Mouse (Mus musculus) midbrain, embryonic 15.5 days (tissue): ENCODE measurements at regions not wholly inside any gene's neighbourhood (a gene's known extent, or its start where the extent isn't known, plus 50 kb on each side); places are given as distances from the start of the nearest gene placed in this dataset.

Source experiments
- ATAC-seq: fragments of 200-750 bp; cut with Nextera tagmentation; replicated peaks from 2 replicates; pipeline ENCODE4 v1.8.0; 2017; ENCODE audit warnings: moderate TSS enrichment
- H3K27ac ChIP-seq: fragments of 300-500 bp; sonication (generic); 2 replicates; pipeline ENCODE4 v1.5.1; 2015; ENCODE audit warnings: mild to moderate bottlenecking, inconsistent platforms
- H3K27me3 ChIP-seq: fragments of 300-500 bp; sonication (generic); replicated peaks from 2 replicates; pipeline ENCODE4 v1.6.1; 2015; ENCODE audit warnings: inconsistent platforms
- H3K36me3 ChIP-seq: fragments of 300-500 bp; sonication (generic); replicated peaks from 2 replicates; pipeline ENCODE4 v1.6.1; 2015; ENCODE audit warnings: inconsistent platforms
- H3K4me1 ChIP-seq: fragments of 300-500 bp; sonication (generic); 2 replicates; pipeline ENCODE4 v1.6.1; 2015; ENCODE audit warnings: inconsistent platforms
- H3K4me2 ChIP-seq: fragments of 300-500 bp; sonication (generic); 2 replicates; pipeline ENCODE4 v1.6.1; 2015; ENCODE audit warnings: inconsistent platforms, mild to moderate bottlenecking, moderate library complexity
- H3K4me3 ChIP-seq: fragments of 300-500 bp; sonication (generic); 2 replicates; pipeline ENCODE4 v1.5.1; 2015; ENCODE audit warnings: mild to moderate bottlenecking, inconsistent platforms
- H3K9ac ChIP-seq: fragments of 300-500 bp; sonication (generic); 2 replicates; pipeline ENCODE4 v1.6.1; 2015; ENCODE audit warnings: mild to moderate bottlenecking, inconsistent platforms
- H3K9me3 ChIP-seq: fragments of 300-500 bp; sonication (generic); 2 replicates; pipeline ENCODE4 v1.6.1; 2016; ENCODE audit warnings: inconsistent platforms
- WGBS: fragments of 180-500 bp; shearing (Covaris S2); methylation state at CpG from one replicate; pipeline ENCODE4 v1.1.7; 2015; ENCODE audit warnings: mixed read lengths; 5-methylcytosine and 5-hydroxymethylcytosine counted together

GRCm38 (mm10) chr3:74945137-74945536 lies 219.7 kb downstream of the Zbbx start:
- no peaks in the 10 kb centered on the region for H3K27me3 ChIP-seq
- WGBS = 86% methylated on average over 1 of the region's 1 CpGs

GRCm38 (mm10) chr3:74921210-74921609 lies 243.6 kb downstream of the Zbbx start:
- H3K4me1 ChIP-seq = no peaks in the 10 kb centered on the region
- H3K9me3 ChIP-seq = no peaks in the 10 kb centered on the region
- H3K4me2 ChIP-seq = no peak overlapping the region
- no peaks in the 10 kb centered on the region for H3K36me3 ChIP-seq
- no peak overlapping the region for H3K27ac ChIP-seq
- no peaks in the 10 kb centered on the region for H3K27me3 ChIP-seq
- H3K4me3 ChIP-seq = no peak overlapping the region
- H3K9ac ChIP-seq = no peak overlapping the region
- peak; percentile 87 for ATAC-seq
- WGBS = 55% methylated on average over 2 of the region's 2 CpGs

More at GRCm38 (mm10) chr3:74945137-74945536, 219.7 kb downstream of the Zbbx start:
- H3K4me1 ChIP-seq = no peaks in the 10 kb centered on the region
- H3K9ac ChIP-seq = no peak overlapping the region
- H3K27ac ChIP-seq = no peak overlapping the region
- H3K4me2 ChIP-seq = no peak overlapping the region
- H3K36me3 ChIP-seq = no peaks in the 10 kb centered on the region
- no peaks in the 10 kb centered on the region for H3K9me3 ChIP-seq
- ATAC-seq = no peak
- no peak overlapping the region for H3K4me3 ChIP-seq

- H3K27ac ChIP-seq = no peak overlapping the region
- no peaks in the 10 kb centered on the region for H3K36me3 ChIP-seq
- H3K9me3 ChIP-seq = no peaks in the 10 kb centered on the region
- H3K9ac ChIP-seq = no peak overlapping the region
- H3K27me3 ChIP-seq = no peaks in the 10 kb centered on the region
- no peak overlapping the region for H3K4me2 ChIP-seq
- H3K4me1 ChIP-seq = no peaks in the 10 kb centered on the region
- 54% methylated on average over 5 of the region's 5 CpGs for WGBS
- H3K4me3 ChIP-seq = no peak overlapping the region
- peak; percentile 81 for ATAC-seq
Measured at GRCm38 (mm10) chr3:74920512-74921178, 244.2 kb downstream of the Zbbx start.

GRCm38 (mm10) chr3:74904177-74904576 lies 260.7 kb downstream of the Zbbx start:
- Histone ChIP-seq H3K4me2 (no peak overlapping the region), H3K27ac (no peak overlapping the region)
- no peak for ATAC-seq

More at GRCm38 (mm10) chr3:74904177-74904576, 260.7 kb downstream of the Zbbx start:
- Histone ChIP-seq H3K36me3 (no peaks in the 10 kb centered on the region), H3K9ac (no peak overlapping the region), H3K4me1 (no peaks in the 10 kb centered on the region), H3K27me3 (no peaks in the 10 kb centered on the region), H3K4me3 (no peak overlapping the region), H3K9me3 (no peaks in the 10 kb centered on the region)
